Mouse (Mus musculus): ENCODE results near the gene Trim3.

GRCm38 (mm10) chr7:105634272-105634920 lies 1.0 kb upstream of the Trim3 start:
- TF ChIP-seq CTCF (IDR thresholded peaks at IDR 0.05; ENCODE audit: low read depth) (no peak), EP300 (optimal IDR thresholded peaks at IDR 0.05) (no peak)

Measured in stomach, postnatal 0 days (tissue).